Mouse (Mus musculus) midbrain, embryonic 16.5 days (tissue): Measurements from ENCODE around the gene Rapgef1. TPM values are rescaled to one million over a fixed set of nuclear protein-coding genes. Genes with fewer than 3 reads are reported as not detected.
"Not testable (repeated sequence)": the region's sequence is repeated elsewhere in the genome, so short reads cannot be mapped to it uniquely, and the experiment has no call there.

Source experiments
- ATAC-seq: fragments of 200-750 bp; cut with Nextera tagmentation; 2 replicates; pipeline ENCODE4 v1.8.0; 2017; ENCODE audit warnings: moderate TSS enrichment
- H3K27ac ChIP-seq: fragments of 300-500 bp; sonication (generic); 2 replicates; pipeline ENCODE4 v1.5.1; 2014; ENCODE audit warnings: mild to moderate bottlenecking, low read length, mixed read lengths
- H3K27me3 ChIP-seq: fragments of 300-500 bp; sonication (generic); 2 replicates; pipeline ENCODE4 v1.6.1; 2014; ENCODE audit warnings: low read depth, low read length, mixed read lengths; ENCODE audit not compliant: control insufficient read depth, insufficient read depth
- H3K36me3 ChIP-seq: fragments of 300-500 bp; sonication (generic); 2 replicates; pipeline ENCODE4 v1.6.1; 2014; ENCODE audit warnings: mild to moderate bottlenecking, low read length, moderate library complexity, mixed read lengths; ENCODE audit not compliant: control insufficient read depth, insufficient read depth
- H3K4me1 ChIP-seq: fragments of 300-500 bp; sonication (generic); 2 replicates; pipeline ENCODE4 v1.6.1; 2014; ENCODE audit warnings: mild to moderate bottlenecking, low read length, mixed read lengths; ENCODE audit not compliant: control insufficient read depth, insufficient read depth
- H3K4me2 ChIP-seq: fragments of 300-500 bp; sonication (generic); 2 replicates; pipeline ENCODE4 v1.6.1; 2014; ENCODE audit warnings: mild to moderate bottlenecking, low read length, mixed read lengths
- H3K4me3 ChIP-seq: fragments of 300-500 bp; sonication (generic); 2 replicates; pipeline ENCODE4 v1.5.1; 2014; ENCODE audit warnings: low read depth, mild to moderate bottlenecking, low read length, moderate library complexity, mixed read lengths
- H3K9ac ChIP-seq: fragments of 300-500 bp; sonication (generic); 2 replicates; pipeline ENCODE4 v1.6.1; 2014; ENCODE audit warnings: low read depth, low read length, mixed read lengths
- H3K9me3 ChIP-seq: fragments of 300-500 bp; sonication (generic); replicated peaks from 2 replicates; pipeline ENCODE4 v1.6.1; 2014; ENCODE audit warnings: mild to moderate bottlenecking, low read length, mixed read lengths; ENCODE audit not compliant: control insufficient read depth, poor library complexity, severe bottlenecking
- WGBS: fragments of 180-500 bp; shearing (Covaris S2); extraction: QIAGEN DNeasy Blood & Tissue Kit; methylation state at CpG from one replicate; pipeline ENCODE4 v1.1.7; 2014; 5-methylcytosine and 5-hydroxymethylcytosine counted together
- polyA plus RNA-seq: library from polyadenylated mRNA; unstranded; fragments of >200 nt; fragmentation: Nextera tagmentation; extraction: Ambion mirVana; gene quantifications from 2 replicates; pipeline ENCODE4 v1.2.1, GENCODE M21; 2015

Rapgef1 gene
- polyA plus RNA-seq, 1 experiment from 2014 or later, result 18.1 TPM

DNA sequence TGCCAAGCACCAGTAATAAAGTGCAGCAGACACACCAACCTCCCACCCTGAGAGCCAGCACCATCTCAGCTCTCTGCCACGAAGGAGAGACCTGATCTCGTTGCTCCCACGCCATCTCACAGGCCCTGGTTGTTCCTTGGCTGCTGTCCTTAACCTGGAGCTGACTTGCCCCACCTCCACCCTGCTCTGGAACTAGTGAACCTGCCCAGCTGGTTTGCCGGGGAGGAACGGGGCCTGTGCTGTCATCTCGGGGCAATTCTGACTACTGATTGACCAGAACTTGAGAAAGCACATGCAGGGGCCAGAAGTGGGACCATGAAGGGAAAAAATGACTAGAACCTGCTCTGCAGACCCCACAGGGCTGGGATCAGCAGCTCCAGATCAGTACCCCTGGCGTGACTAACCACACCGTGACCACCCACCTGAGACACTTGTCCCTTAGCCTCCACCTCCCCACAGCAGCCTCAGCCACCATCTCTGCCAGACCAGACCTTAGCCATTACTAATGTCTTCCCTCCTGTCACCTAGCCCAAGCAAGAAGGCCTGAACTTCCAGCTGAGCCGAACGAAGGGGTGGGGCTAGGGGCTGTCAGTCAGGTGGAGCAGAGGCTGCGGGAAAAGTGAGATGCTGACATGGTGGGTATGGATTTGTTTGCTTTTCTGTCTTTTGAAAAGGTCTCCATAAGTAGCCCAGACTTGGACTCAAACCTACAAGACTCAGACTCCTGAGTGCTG, 148.6 kb downstream of the Rapgef1 start:
- H3K9ac ChIP-seq, result no peak overlapping the region
- H3K4me1 ChIP-seq, result no peaks in the 10 kb centered on the region
- no peak for ATAC-seq
- H3K36me3 ChIP-seq, result no peaks in the 10 kb centered on the region
- H3K4me2 ChIP-seq, result no peak overlapping the region
- peaks cover 1% of the 10 kb centered on the region; the same call in 1 of the 2 replicates for H3K9me3 ChIP-seq
- H3K4me3 ChIP-seq, result no peak overlapping the region
- no peaks in the 10 kb centered on the region for H3K27me3 ChIP-seq
- no peak overlapping the region for H3K27ac ChIP-seq
- WGBS, result 74% methylated on average over 11 of the region's 11 CpGs

DNA sequence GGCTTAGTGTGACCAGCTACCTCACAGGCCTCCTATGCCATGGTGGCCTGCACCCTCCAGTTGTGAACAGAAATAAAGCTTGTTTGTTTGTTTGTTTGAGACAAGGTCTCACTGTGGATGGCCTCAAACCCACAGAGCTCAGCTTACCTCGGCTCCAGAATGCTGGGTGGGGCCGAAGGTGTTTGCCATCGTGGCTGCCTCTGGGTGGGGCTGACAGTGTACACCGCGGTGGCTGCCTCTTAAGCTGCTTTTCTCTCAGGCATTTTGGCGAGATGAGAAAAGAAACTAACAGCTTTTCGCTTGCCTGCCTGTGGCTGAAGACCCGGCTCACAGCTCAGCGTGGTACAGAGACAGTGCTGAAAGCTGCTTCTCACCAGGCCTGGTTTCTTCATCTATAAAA, 149.4 kb downstream of the Rapgef1 start:
- no peaks in the 10 kb centered on the region for H3K27me3 ChIP-seq
- ATAC-seq, result no peak
- no peak overlapping the region for H3K9ac ChIP-seq
- no peaks in the 10 kb centered on the region for H3K36me3 ChIP-seq
- H3K4me1 ChIP-seq, result no peaks in the 10 kb centered on the region
- peaks cover 4% of the 10 kb centered on the region; the same call in 1 of the 2 replicates for H3K9me3 ChIP-seq
- H3K27ac ChIP-seq, result no peak overlapping the region
- H3K4me2 ChIP-seq, result no peak overlapping the region
- H3K4me3 ChIP-seq, result no peak overlapping the region
- 70% methylated on average over 9 of the region's 9 CpGs for WGBS

DNA sequence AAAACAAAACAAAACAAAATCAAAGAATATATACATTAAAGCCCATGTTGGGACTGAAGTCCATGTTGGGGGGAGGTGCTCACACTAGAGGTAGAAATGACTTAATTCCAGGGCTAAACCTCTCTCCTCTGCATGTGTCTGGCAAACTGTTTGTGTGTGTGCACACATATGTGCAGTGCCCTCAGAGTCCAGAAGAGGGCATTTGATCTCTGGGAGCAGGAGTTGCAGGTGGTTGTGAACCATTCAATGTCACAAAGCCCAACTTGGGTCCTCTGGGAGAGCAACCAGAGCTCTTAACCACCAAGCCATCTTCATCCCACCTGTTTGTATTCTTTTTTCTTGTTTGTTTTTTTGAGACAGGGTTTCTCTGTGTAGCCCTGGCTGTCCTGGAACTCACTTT, 150.6 kb downstream of the Rapgef1 start:
- no peaks in the 10 kb centered on the region for H3K4me1 ChIP-seq
- no peak overlapping the region for H3K4me3 ChIP-seq
- H3K4me2 ChIP-seq, result no peak overlapping the region
- no peak for ATAC-seq
- 0 out of 2 replicates have a peak, but pooled peaks cover 3% of the 10 kb centered on the region for H3K36me3 ChIP-seq
- H3K9ac ChIP-seq, result no peak overlapping the region
- H3K27me3 ChIP-seq, result no peaks in the 10 kb centered on the region
- no peak overlapping the region for H3K27ac ChIP-seq
- peaks cover 4% of the 10 kb centered on the region; the same call in 1 of the 2 replicates for H3K9me3 ChIP-seq

DNA sequence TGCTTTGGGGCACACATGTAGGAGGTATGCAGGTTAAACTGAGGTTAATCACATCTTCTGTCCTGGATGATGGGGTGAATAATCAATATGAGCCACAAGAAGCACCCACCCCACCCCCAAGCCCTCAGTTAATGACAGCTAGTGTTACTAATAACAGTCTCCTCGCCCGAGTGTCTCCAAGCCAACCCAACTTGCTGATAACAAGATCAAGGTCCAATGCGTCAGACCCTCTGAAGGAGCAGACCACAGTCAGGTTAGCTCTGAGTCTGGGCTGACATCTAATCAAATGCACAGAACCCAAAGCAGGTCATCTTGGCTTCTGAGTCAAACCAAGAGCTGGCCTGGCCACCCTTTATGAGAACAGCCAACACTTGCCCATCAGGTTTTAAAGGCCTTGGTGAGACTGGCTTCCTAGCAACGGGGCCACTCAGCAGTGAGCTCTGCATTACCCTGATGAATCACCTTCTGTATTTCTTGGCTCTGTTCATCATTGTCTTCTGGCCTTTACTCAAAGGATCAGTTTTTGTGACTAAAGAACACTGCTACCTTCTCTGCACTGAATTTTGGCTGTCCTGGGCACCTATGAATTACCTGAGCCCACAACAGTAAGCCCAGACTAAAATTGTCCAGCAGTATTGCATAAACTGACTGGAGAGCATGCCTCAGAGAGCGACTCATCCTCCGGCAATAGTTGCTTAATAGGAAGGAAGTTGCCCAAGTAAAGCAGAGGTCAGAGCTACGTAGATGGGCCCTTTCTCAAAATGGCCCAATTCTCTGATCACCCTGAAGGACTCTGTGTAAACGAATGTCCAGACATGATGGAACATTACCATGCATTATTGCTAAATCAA, 152.3 kb downstream of the Rapgef1 start:
- Histone ChIP-seq H3K4me3 (no peak overlapping the region), H3K36me3 (0 out of 2 replicates have a peak, but pooled peaks cover 7% of the 10 kb centered on the region), H3K9ac (no peak overlapping the region), H3K27ac (no peak overlapping the region), H3K27me3 (no peaks in the 10 kb centered on the region), H3K4me1 (no peaks in the 10 kb centered on the region), H3K9me3 (peaks cover 4% of the 10 kb centered on the region; the same call in 1 of the 2 replicates), H3K4me2 (no peak overlapping the region)
- no peak for ATAC-seq
- WGBS, result 88% methylated on average over 8 of the region's 8 CpGs

DNA sequence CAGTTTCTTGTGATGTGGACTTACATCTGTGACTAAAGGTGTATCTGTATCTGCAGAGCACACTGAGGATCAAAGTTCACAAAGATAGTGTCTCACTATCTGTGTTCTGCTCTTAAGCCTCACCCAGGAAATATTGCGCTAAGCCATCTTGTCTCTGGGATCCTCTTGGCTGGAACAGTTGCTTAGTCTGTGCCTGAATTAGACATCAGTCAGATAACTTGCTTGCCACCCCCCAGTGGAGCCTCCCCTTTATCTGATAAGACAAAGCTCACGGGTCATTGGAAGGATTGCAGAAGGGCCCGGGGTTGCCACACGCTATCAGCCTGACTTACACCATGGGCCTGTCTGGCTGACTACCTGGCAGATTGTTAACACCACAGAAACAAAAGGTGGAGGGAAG, 153.8 kb downstream of the Rapgef1 start:
- no peak overlapping the region for H3K9ac ChIP-seq
- ATAC-seq, result no peak
- no peaks in the 10 kb centered on the region for H3K4me1 ChIP-seq
- peaks cover 4% of the 10 kb centered on the region; the same call in 1 of the 2 replicates for H3K9me3 ChIP-seq
- H3K4me2 ChIP-seq, result no peak overlapping the region
- H3K4me3 ChIP-seq, result no peak overlapping the region
- WGBS, result 92% methylated on average over 4 of the region's 4 CpGs
- H3K36me3 ChIP-seq, result peaks cover 18% of the 10 kb centered on the region
- no peaks in the 10 kb centered on the region for H3K27me3 ChIP-seq
- no peak overlapping the region for H3K27ac ChIP-seq

DNA sequence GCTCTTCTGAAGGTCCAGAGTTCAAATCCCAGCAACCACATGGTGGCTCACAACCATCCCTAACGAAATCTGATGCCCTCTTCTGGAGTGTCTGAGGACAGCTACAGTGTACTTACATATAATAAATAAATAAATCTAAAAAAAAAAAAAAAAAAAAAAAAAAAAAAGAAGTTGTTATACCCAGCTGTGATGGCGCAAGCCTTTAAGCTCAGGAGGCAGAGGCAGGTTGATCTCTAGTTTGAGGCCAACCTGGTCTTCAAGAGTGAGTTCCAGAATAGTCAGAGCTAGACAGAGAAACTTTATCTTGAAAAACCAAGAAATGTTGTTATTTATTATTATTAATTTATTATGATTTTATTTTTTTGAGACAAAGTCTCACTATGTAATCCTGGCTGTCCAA, 161.7 kb downstream of the Rapgef1 start:
- not testable (repeated sequence) for H3K9ac ChIP-seq, H3K4me3 ChIP-seq, ATAC-seq, H3K27ac ChIP-seq, H3K27me3 ChIP-seq, H3K9me3 ChIP-seq, H3K4me1 ChIP-seq, H3K4me2 ChIP-seq
- H3K36me3 ChIP-seq, result peaks cover 59% of the 10 kb centered on the region
- WGBS, result 96% methylated on average over 2 of the region's 2 CpGs

DNA sequence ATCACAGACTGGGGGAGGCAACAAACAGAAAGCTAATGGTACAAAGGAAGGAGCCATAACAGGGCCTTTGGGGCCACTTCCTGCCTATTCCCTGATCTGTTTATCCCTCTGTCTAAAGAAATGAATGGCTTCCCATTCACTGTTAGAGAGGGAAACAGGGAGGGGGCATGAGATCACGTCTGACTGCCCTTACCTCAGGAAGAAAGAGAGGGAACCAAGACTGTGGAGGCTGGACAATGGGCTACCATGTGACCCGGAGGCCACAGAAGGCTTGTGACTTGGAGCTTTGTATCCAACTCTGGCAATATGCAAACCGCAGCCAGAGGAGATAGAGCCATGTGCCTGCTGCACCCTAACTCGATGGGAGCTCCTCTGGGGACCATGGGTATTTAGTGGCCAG, 164.8 kb downstream of the Rapgef1 start:
- Histone ChIP-seq H3K4me1 (peaks cover 17% of the 10 kb centered on the region), H3K27ac (no peak overlapping the region), H3K9ac (no peak overlapping the region), H3K9me3 (no peaks in the 10 kb centered on the region), H3K36me3 (peaks cover 42% of the 10 kb centered on the region), H3K27me3 (no peaks in the 10 kb centered on the region), H3K4me2 (no peak overlapping the region), H3K4me3 (no peak overlapping the region)
- no peak for ATAC-seq
- 78% methylated on average over 4 of the region's 4 CpGs for WGBS

DNA sequence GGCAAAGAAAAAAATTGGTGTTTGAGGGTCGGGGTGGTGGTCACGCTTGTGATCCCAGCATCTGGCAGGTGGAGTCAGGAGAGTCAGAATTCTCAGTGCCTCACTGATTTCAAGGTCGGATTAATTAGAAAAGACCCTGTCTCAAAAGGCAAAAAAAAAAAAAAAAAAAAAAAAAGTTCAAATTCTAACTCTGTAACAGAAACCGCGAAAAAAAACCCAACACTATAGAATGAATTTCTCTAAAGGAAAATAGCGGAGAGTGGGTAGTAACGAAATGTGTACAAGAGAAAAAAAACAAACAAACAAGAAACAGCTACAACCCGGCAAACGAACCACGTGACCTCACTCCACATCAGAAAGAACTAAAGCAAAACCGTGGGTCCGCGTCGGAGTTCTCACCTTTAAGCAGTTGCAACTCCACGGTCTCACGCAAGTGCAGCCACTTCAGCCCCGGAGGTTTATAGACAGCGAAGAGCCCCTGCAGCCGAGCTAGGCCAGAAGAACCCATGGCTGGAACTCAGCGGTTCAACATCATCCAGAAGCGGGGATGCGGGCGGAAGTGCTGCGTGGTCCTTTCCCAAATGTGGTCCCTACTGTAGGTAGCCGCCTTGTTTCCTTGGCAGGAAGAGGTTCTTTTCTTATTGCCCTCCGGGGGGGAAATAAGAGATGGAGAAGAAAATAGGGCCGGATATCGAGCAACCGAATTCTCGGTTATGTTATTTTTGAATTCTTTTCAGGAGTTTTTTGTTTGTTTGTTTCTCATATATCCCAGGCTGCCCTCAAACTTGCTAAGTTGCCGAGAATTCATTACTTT, 167.8 kb downstream of the Rapgef1 start, which contains the start of gene Coq4:
Coq4 (plus strand) TSS at position 390 of the 814 bp plus-strand sequence.
- peak within 1 kb of the TSS; percentile 81 for H3K4me3 ChIP-seq
- peak within 1 kb of the TSS; percentile 80 for H3K9ac ChIP-seq
- no peaks in the 10 kb centered on the region for H3K27me3 ChIP-seq
- WGBS, result 2% methylated on average over 31 of the region's 31 CpGs
- H3K27ac ChIP-seq, result peak within 1 kb of the TSS; percentile 76
- peak; percentile 93 for ATAC-seq
- H3K4me2 ChIP-seq, result peak within 1 kb of the TSS; percentile 76
- H3K4me1 ChIP-seq, result peaks cover 17% of the 10 kb centered on the region
- peaks cover 37% of the 10 kb centered on the region for H3K36me3 ChIP-seq
- H3K9me3 ChIP-seq, result no peaks in the 10 kb centered on the region
